Mouse (Mus musculus) stomach, postnatal 0 days (tissue): Measurements from ENCODE around the gene Aplp2.

Experiments used
- CTCF ChIP-seq: IDR thresholded peaks from 2 replicates; pipeline ENCODE4 v1.5.1; 2016; ENCODE audit warnings: antibody characterized with exemption, low read depth, mild to moderate bottlenecking, moderate library complexity
- EP300 ChIP-seq: optimal IDR thresholded peaks from 2 replicates; pipeline ENCODE3; 2016; ENCODE audit warnings: antibody characterized with exemption

DNA sequence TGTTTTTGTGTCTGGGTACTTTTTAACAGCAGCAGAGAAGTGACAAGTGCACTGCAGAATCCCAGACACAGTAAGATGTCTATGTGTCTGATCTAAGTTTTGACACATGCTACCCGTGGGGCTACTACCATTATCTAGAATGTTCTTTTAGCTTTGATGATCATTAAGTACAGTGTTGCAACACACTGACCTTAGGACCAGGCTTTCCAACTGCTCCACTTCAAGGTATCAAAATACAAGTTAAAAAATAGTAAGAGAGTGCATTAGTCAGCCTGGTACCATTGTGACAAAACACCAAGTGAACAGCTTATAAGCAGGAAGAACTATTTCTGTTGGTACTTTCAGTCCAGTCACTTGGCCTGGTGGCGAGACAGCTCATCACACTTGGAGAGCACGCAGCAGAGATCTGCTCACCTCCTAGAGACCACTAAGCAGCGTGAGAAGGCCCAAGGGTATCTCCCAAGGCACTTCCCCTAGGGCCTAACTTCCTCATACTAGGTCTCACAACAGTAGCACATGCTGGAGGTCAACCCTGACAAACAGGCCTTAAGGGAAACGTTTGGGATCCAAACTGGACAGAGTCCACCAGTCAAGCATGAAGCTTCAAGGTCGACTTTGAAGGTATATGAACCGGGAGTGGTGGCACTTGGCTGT lies 66.2 kb downstream of the Aplp2 start:
- TF ChIP-seq CTCF, result no peak
- no peak for TF ChIP-seq EP300
